Mouse (Mus musculus): Measurements from ENCODE around the gene Clstn1. TPM values are rescaled to one million over a fixed set of nuclear protein-coding genes. Genes with fewer than 3 reads are reported as not detected.

Gene Clstn1
- polyA plus RNA-seq, 1 experiment from 2014 or later: 34.3 TPM

DNA sequence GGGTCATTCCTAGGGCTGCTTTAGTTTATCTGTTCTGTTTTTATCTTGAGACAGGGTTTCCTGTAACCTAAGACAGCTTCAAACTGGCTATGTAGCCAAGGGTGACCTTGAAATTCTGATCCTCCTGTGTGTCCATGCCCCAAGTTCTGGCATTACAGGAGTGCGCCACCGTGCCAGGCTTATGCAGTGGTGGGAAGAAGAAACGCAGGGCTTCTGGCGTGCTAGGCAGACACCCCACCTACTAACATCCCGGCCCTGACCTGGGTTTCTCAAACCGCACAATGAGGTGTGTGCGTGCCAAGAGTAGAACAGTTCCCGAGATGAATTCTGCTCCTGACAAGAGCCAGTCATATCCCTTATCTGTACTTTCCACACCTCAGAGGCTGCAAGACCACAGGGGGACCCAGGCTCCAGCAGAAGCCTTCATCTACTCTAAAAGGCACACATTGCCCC is 104.6 kb downstream of the Clstn1 start:
- WGBS: 86% methylated on average over 8 of the region's 8 CpGs
- Histone ChIP-seq H3K27ac (ENCODE audit: low read depth, low read length) (no peak overlapping the region), H3K4me2 (replicated peaks; ENCODE audit: low read depth) (no peak overlapping the region), H3K4me1 (replicated peaks; ENCODE audit: control insufficient read depth, insufficient read depth, low read length) (no peaks in the 10 kb centered on the region), H3K4me3 (ENCODE audit: low read depth, low read length) (no peak overlapping the region), H3K9me3 (ENCODE audit: control insufficient read depth) (no peaks in the 10 kb centered on the region), H3K27me3 (replicated peaks; ENCODE audit: control insufficient read depth, insufficient read depth, low read length) (no peaks in the 10 kb centered on the region), H3K9ac (ENCODE audit: low read depth, low read length) (no peak overlapping the region), H3K36me3 (ENCODE audit: control insufficient read depth, insufficient read depth) (no peaks in the 10 kb centered on the region)
- no peak for TF ChIP-seq CTCF (IDR thresholded peaks at IDR 0.05; ENCODE audit: low read depth)
- no peak for ATAC-seq

DNA sequence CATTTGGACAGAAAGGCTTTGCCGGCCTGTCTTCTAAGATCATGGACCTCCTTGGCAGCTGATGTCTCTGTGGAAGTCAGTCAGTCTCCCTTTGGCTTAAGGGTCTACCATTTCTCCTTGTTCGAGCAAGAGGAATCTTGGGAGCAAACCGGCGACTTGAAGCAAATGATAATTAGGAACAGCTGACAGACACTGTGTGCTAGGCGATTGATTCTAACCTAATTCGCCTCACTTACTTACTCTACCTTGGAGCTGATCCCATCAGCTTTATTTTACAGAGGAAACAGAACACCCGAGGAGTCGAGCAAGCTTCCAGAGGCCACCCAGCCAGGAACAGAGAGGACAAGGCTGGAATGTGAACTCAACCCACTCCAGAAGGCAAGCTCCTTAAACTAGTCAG is 105.1 kb downstream of the Clstn1 start:
- Histone ChIP-seq H3K4me2 (replicated peaks; ENCODE audit: low read depth) (no peak overlapping the region), H3K27me3 (replicated peaks; ENCODE audit: control insufficient read depth, insufficient read depth, low read length) (no peaks in the 10 kb centered on the region), H3K9me3 (ENCODE audit: control insufficient read depth) (no peaks in the 10 kb centered on the region), H3K36me3 (ENCODE audit: control insufficient read depth, insufficient read depth) (no peaks in the 10 kb centered on the region), H3K9ac (ENCODE audit: low read depth, low read length) (no peak overlapping the region), H3K4me1 (replicated peaks; ENCODE audit: control insufficient read depth, insufficient read depth, low read length) (no peaks in the 10 kb centered on the region), H3K4me3 (ENCODE audit: low read depth, low read length) (no peak overlapping the region), H3K27ac (ENCODE audit: low read depth, low read length) (no peak overlapping the region)
- no peak for TF ChIP-seq CTCF (IDR thresholded peaks at IDR 0.05; ENCODE audit: low read depth)
- WGBS: 79% methylated on average over 8 of the region's 8 CpGs
- no peak for ATAC-seq

DNA sequence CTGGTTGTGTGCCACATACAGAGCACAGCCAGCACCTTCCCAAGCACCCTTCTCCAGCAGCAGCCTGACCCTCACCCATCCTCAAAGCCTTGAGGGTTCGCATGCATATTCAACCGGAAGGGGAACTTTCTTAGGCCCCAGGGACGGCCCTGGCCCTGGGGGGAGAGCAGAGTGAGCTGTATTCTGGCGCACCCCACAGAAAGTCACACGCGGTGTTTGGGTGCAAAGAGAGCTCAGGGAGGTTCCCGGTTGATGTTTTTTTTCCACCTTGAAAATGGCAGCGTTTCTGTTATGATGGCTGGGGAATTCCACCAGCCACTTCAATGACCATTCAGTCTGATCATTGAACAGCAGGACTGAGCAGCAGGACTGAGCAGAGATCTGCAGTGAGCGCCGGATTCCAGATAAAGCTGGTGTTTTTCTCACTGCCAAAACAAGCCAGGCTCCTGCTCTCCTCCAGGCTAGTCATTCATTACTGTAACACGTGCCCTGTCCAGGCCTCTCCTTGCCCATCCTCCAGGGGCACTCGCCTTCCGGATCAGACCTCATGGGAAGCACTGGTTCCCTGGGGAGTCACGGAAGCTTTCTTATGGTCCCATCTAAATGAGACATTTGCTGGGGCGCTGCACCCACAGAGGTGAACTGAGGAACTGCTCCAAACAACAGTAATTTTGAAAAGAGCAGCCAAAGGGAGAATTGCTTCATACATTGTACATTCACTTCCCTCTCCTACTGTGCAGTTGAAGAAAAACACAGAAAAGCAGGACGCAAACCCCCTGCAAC is 110.1 kb downstream of the Clstn1 start:
- ATAC-seq: 0 out of 2 replicates have a peak, but pooled peaks have one; percentile 31
- peak; percentile 39 for TF ChIP-seq CTCF (IDR thresholded peaks at IDR 0.05; ENCODE audit: low read depth)
- Histone ChIP-seq H3K4me3 (ENCODE audit: low read depth, low read length) (no peak overlapping the region), H3K9ac (ENCODE audit: low read depth, low read length) (no peak overlapping the region), H3K4me1 (replicated peaks; ENCODE audit: control insufficient read depth, insufficient read depth, low read length) (no peaks in the 10 kb centered on the region), H3K36me3 (ENCODE audit: control insufficient read depth, insufficient read depth) (no peaks in the 10 kb centered on the region), H3K4me2 (replicated peaks; ENCODE audit: low read depth) (no peak overlapping the region; the same call in 1 of the 2 replicates), H3K27me3 (replicated peaks; ENCODE audit: control insufficient read depth, insufficient read depth, low read length) (no peaks in the 10 kb centered on the region), H3K9me3 (ENCODE audit: control insufficient read depth) (no peaks in the 10 kb centered on the region), H3K27ac (ENCODE audit: low read depth, low read length) (no peak overlapping the region)
- WGBS: 45% methylated on average over 16 of the region's 16 CpGs

DNA sequence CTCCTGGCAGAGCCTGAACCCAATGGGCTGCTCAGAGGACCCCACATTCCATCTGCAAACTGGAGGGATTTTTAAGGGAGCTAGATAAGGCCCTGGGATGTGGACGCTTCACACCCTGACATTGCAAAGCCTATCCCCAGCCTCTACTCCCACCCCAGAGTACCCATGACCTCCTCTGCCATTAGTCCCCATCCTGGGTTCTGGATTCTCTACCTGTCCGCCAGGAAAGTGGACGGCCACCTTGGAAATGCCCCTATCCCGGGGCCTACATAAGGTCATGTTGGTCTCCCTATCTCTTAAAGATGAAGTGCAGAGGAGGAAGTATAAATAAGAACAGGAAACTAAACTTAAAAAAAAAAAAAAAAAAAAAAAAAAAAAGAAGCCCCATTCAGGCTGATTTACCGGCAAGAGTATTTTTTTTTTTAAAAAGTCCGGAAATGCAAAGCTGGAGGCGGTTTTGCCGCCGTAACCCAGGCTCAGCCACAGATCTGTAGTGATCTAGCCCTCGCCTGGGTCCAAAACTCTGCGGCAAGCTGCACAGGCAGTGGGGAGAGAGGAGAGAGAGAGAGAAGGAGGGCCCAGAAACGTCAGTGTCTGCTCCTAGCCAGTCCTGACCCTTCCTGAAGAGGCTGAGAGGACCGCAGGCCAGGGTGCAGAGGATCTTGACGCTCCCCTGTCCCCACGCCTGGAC is 111.4 kb downstream of the Clstn1 start:
- 29% methylated on average over 15 of the region's 15 CpGs for WGBS
- no peak for TF ChIP-seq CTCF (IDR thresholded peaks at IDR 0.05; ENCODE audit: low read depth)
- Histone ChIP-seq H3K4me2 (replicated peaks; ENCODE audit: low read depth) (peak overlapping the region; percentile 89), H3K27ac (ENCODE audit: low read depth, low read length) (peak overlapping the region; percentile 42; the same call in 1 of the 2 replicates), H3K36me3 (ENCODE audit: control insufficient read depth, insufficient read depth) (no peaks in the 10 kb centered on the region), H3K9me3 (ENCODE audit: control insufficient read depth) (no peaks in the 10 kb centered on the region), H3K4me1 (replicated peaks; ENCODE audit: control insufficient read depth, insufficient read depth, low read length) (no peaks in the 10 kb centered on the region), H3K27me3 (replicated peaks; ENCODE audit: control insufficient read depth, insufficient read depth, low read length) (no peaks in the 10 kb centered on the region), H3K4me3 (ENCODE audit: low read depth, low read length) (peak overlapping the region; percentile 54), H3K9ac (ENCODE audit: low read depth, low read length) (no peak overlapping the region)
- ATAC-seq: peak; percentile 21

DNA sequence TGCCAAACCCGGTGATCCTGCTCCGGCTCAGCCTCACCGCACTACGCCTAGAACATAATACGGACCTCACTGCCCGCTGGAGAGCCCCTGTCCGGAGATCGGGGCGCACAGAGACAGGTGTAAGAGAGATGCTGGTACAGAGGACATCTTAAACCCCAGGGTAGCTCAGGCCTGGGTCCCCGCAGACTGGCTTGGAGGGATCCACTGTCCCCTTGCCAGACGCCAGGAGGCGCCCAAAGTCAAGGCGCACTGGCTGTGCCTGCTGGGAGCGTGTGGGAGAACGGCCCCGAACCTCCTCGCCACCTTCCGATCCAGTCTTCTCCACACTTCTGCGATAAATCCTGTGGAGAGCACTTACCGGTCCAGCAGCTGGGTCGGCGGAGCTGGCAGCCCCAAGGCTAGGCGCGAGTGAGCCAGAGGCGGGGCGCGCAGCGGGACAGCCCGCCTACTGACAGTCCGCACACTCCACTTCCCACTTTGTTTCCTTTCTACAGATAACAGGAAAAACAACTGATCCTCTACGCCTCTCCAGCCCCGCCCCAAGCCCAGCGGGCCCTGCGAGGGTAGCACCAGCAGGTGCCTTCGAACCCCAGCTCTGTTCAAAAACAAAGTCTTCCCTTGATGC is 112.0 kb downstream of the Clstn1 start:
- TF ChIP-seq CTCF (IDR thresholded peaks at IDR 0.05; ENCODE audit: low read depth): peak; percentile 89
- H3K9me3 ChIP-seq (ENCODE audit: control insufficient read depth): no peaks in the 10 kb centered on the region
- peak overlapping the region; percentile 59 for H3K9ac ChIP-seq (ENCODE audit: low read depth, low read length)
- peak overlapping the region; percentile 42; the same call in 1 of the 2 replicates for H3K27ac ChIP-seq (ENCODE audit: low read depth, low read length)
- H3K4me3 ChIP-seq (ENCODE audit: low read depth, low read length): peak overlapping the region; percentile 54
- no peaks in the 10 kb centered on the region for H3K36me3 ChIP-seq (ENCODE audit: control insufficient read depth, insufficient read depth)
- no peaks in the 10 kb centered on the region for H3K27me3 ChIP-seq (replicated peaks; ENCODE audit: control insufficient read depth, insufficient read depth, low read length)
- no peaks in the 10 kb centered on the region for H3K4me1 ChIP-seq (replicated peaks; ENCODE audit: control insufficient read depth, insufficient read depth, low read length)
- peak; percentile 55 for ATAC-seq
- 2% methylated on average over 35 of the region's 35 CpGs for WGBS
- peak overlapping the region; percentile 89 for H3K4me2 ChIP-seq (replicated peaks; ENCODE audit: low read depth)

Small RNA genes lying within 50 kb of the gene (microRNA-seq; reads per million reads assigned to microRNA genes)
- not detected for gene Mir5616
- not detected for gene Mir7023

Other genes starting within 250 kb of the Clstn1 start
- gene Ube4b, start 159.7 kb upstream of the Clstn1 start, polyA plus RNA-seq (2015; fragmentation: Nextera tagmentation; extraction: Ambion mirVana): 47.2 and 47.6 TPM in 2 replicates
- 3.8 and 4.0 TPM in 2 replicates for gene Rbp7, start 131.5 kb upstream of the Clstn1 start, polyA plus RNA-seq (2015; fragmentation: Nextera tagmentation; extraction: Ambion mirVana)
- not detected in 2 replicates for gene Tmem274, start 109.1 kb upstream of the Clstn1 start, polyA plus RNA-seq (2015; fragmentation: Nextera tagmentation; extraction: Ambion mirVana)
- 10.8 and 11.0 TPM in 2 replicates for gene Nmnat1, start 101.3 kb upstream of the Clstn1 start, polyA plus RNA-seq (2015; fragmentation: Nextera tagmentation; extraction: Ambion mirVana)
- gene Lzic, start 101.2 kb upstream of the Clstn1 start, polyA plus RNA-seq (2015; fragmentation: Nextera tagmentation; extraction: Ambion mirVana): 31.7 and 31.9 TPM in 2 replicates
- 52.8 and 53.5 TPM in 2 replicates for gene Ctnnbip1, start 68.2 kb upstream of the Clstn1 start, polyA plus RNA-seq (2015; fragmentation: Nextera tagmentation; extraction: Ambion mirVana)
- gene Pik3cd, start 116.1 kb downstream of the Clstn1 start, polyA plus RNA-seq (2015; fragmentation: Nextera tagmentation; extraction: Ambion mirVana): 2.5 TPM in 2 replicates
- 8.7 and 9.6 TPM in 2 replicates for gene Tmem201, start 151.6 kb downstream of the Clstn1 start, polyA plus RNA-seq (2015; fragmentation: Nextera tagmentation; extraction: Ambion mirVana)
- gene Slc25a33, start 187.8 kb downstream of the Clstn1 start, polyA plus RNA-seq (2015; fragmentation: Nextera tagmentation; extraction: Ambion mirVana): 8.3 and 8.4 TPM in 2 replicates